Mouse (Mus musculus): ENCODE measurements around the gene Chil1.

The Chil1 gene

DNA sequence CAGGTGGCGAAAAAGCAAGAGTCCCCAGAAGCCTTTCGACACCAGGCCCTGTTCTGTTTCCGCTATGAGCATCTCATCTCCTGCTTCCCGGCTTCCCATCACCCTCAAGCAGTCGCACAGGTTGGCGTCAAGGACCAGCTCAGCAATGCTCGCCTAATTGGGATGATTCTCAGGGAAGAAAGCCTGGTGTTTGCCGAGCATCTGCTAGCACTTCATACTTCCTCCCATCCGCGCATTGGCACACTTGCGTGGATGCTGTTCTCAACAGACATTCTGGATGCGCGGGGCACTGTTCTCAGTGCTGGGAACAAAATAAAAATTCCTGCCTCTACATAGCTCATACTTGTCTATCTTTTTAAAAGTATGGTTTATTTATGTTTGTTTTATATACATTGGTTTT is 22.3 kb downstream of the Chil1 start:
- no peak for DNase-seq (ENCODE audit: low read depth, low spot score)

DNA sequence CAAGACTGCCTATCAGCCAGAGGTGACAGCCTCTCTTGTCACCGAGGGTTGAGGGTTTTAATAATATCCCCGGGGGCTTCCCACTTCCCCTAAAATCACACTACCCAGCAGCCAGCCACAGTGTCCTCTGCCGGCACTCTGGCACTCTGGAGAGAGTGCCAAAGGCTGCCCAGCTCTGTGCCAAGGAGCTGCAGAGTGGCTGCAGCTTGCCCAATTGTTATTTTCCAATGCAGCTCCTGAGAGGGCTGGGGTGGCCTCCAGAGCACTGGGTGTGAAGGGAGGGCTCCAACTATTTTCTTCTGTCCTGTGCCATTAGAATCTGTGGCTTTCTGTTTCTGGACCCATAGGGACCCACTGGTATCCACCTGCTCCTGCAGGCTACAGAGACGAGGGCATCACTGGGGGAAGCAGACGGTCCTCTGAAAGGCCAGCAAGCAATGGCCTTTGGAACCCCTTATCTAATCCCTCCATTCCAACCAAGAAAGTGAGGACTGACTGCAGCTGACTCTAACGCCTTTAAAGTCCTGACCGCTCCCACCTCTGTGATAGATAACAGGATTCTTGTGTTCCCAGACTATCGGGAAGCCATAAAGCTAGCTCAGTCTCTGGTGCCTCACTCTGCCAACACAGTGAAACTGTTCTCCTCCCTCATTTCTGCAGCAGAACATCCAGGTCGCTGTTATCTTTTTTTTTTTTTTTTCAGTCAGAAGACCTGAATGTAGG is 23.5 kb downstream of the Chil1 start:
- DNase-seq (ENCODE audit: low read depth, low spot score) = no peak

DNA sequence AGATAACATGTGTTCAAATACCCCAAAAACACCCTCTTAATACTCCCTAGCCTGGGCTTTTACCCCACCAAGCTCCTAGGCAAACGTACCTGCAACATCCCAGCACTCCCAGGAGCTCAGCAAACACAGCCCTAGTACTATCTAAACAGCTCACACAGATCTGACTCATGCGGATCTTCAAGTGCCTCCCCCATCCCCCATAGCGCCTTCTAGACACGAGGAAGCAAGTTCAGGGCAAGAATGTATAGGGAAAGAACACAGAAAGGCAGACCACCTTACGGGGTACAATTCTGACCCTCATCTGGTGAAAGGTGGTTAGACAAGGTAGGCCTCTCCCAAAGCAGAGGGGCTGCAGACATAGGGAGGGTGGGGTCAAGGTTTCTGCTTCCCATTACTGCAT is 24.1 kb downstream of the Chil1 start:
- no peak for DNase-seq (ENCODE audit: low read depth, low spot score)

DNA sequence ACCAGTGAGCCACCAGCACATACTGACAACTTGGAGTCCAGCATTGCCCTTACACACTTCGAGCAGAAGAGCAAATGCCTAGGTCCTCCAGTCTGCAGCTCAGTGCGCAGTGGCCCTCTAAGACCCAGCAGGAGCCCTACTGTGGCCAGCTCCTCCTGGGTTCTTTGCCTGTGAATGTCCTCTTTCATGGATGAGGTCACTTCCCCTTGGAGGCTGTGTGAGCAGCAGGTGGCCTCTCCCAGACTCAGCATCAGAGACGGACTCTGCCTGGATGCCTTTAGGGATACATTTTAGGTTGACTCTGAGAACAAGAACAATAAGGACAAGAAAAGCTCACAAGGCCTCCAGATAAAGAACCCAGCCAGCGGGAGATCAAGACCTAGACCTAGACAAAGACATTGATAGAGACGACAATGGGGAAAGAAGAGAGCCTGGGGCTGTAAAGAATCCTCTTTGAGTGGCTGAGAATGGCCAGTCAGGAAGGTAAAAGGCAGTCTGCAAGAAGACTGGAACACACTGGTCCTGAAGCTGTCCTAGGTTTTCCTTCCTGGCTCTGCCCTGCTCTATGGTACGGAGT is 28.3 kb downstream of the Chil1 start:
- no peak for DNase-seq (ENCODE audit: low read depth, low spot score)

DNA sequence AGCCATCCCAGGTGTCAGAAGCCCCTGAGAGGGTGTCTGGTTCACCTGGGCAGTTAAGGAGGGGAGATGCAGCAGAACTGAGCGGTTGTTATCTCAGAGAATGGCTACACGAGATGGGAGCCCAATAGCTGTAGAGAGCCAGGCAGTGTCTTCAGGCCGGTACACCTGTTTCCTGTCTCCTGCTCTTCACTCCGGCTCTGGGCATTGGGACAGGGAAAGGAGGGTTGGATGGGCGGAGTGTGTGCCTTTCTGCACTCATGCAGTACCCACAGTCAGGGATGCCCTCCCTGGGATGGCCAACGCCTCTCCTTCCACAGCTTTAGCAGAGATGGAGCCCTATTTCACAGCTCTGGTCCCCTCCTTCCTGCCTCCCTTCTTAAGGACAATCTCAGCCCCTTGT is 29.1 kb downstream of the Chil1 start:
- no peak for DNase-seq (ENCODE audit: low read depth, low spot score)

DNA sequence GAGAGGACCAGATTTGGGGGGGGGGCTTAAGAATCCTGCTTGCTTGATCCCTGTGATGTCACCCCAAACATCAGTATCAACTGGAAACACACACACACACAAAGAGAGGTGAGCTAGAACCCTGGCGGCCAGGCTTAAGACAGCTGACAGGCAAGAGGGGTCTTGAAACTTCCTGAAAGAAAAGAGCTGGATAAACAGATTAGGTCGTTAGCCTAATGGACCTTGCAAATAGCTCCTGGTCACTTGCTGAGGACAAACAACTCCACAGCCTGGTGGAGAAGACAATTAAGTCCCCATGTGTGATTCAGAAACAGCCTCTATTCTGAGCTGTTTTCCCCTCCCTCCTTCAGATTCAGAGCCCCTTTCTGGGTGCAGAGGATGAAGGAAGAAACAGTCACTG is 29.7 kb downstream of the Chil1 start:
- DNase-seq (ENCODE audit: low read depth, low spot score) = no peak

DNA sequence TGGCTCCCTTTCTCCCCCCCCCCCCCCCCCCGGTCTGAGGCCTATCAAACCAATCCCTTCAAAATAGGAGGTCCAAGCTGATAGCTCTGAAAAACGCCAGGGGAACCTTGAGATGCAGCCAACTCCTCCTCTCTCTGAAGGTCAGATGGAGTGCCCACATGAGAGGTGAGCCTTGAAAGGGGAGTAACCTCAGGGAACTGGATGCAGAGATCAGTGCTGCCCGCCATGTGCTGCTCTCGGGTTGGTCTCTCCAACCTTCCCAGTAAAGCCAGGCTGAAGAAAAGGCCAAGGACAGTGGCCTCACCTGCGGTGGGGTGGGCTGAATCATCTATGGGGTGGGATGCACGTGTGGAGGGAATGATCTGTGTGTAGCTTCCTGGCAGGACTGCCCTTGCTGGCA is 30.4 kb downstream of the Chil1 start:
- no peak for DNase-seq (ENCODE audit: low read depth, low spot score)

DNA sequence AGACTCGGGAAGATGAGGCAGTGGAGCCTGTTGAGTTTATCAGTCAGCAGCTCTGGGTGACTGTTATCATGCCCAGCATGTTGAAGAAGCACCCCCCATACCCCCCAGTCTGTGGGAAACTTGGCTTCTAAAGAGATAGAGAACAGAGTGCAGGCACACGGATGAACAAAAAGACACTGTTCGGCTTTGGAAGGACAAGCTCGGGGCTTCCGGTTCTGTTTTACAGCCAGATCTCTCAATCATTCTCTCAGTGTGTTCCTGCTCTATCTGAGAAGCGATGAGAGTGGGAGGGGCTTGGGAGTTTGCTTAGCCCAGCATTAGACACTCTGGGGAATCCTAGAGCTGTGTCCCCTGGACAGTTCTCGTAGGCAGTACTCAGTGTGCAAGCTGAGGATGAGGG is 31.4 kb downstream of the Chil1 start:
- no peak for DNase-seq (ENCODE audit: low read depth, low spot score)

DNA sequence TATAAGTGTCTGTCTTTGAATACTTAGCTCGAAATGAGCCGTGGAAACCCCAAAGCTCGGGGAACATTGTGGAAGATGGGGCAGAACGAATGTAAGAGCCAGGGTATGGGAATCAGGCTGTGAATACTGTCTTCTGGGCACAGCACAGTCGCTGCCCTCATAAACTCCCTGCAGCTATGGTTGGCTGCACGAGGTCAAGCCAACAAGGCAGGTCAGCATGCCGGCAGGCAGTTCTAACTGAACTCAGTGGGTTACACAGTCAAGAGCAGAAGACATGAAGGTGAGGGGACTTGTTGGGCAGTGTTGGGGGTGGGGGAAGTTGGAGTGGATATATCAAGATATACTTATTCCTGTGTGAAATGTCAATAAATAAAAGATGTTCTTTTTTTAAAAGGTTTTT is 33.1 kb downstream of the Chil1 start:
- no peak for DNase-seq (ENCODE audit: low read depth, low spot score)

DNA sequence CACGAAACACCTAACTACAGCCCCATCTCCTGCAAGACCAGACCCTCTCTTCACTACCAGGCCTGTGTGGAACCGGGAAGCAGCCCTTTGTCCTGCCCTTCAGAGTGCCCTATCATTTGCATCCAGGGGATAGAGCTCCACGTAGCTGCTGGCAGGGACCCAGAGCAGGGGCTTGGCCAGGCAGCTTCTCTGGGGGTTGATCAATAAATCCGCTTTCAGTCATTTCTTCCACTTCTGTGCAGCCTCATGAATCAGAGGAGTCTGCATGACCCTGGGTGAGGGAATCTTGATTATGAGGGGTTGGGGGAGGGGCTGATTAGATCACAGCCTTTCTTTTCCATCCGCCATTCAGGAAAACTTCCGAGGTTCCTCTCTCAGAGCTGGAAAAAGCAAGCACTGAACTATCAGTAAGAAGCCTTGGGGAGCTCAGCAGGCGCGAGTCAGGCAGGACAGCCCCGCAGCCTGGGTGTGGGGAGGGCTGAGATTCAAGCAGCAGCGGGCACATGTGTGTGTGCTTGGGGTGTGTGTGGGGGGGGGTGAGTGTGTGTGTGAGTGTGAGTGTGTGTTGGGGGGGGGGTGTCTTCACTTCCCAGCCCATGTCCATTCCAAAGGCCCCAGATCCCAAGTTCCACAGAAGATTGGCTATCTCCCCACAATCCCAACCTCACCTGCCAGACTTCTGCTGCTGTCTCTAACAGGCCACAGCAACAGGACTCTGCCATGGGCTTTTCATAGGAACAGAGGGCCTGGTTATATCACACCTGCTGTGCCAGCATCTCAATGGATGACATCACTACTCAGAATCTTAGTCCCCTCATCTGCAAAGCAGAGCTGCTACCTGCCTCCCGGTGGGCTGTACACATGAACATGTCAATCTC is 34.0 kb downstream of the Chil1 start:
- DNase-seq (ENCODE audit: low read depth, low spot score) = no peak

DNA sequence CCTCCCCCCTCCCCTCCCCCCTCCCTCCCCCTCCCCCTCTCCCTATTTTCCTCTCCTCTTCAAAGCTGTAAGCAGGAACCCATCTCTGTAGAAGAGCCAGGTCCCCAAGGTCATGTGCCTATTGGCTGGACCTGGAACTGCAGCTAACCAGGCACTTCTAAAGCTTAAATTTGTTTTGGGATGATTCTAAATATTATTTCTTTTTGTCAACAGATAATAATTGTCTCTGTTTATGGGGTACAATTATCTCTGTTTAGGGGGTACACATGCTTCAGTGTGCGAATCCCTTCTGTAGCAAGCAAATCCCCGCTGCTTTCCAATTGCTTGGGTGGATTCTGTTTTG is 34.6 kb downstream of the Chil1 start:
- DNase-seq (ENCODE audit: low read depth, low spot score) = no peak

DNA sequence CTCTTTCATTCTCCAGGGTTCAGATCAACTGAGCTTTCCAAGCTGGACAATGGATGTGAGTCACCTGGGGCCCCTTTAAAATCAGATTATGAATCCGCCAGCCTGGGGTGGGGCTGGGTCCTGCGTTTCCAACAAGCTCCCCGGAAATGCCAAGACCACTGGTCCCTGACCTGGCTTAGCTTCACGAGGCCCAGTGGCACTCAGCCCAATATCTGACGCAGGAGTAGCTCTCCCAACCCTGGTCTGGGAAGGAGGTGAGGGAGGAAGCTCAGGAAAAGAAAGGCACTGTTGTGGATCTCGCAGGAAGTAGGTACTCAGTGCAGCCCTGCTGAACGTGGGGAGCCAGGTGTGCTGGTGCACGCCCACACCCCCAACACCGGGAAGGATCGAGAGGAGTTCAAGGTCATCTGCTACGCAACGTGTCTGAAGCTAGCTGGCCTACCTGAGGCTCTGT is 35.1 kb downstream of the Chil1 start:
- no peak for DNase-seq (ENCODE audit: low read depth, low spot score)

DNA sequence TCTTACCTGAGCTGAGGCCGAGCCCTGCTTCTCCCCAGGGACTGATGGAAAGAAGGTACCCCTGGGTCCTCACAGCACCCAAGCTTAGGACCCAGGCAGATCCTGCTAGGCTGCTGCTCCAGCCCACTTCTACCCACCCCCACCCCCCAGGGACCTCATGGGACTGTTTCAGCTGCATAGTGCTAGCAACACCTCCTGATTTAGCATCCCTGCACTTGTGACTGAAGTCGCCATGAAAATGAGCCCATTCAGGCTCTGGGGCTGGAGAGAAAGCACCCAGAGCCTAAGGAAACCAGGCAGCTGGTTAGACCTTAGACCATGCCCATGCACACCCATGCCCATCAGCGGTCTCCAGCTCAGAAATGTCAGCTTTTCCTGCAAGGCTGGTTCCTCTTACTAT is 36.0 kb downstream of the Chil1 start:
- DNase-seq (ENCODE audit: low read depth, low spot score) = no peak

DNA sequence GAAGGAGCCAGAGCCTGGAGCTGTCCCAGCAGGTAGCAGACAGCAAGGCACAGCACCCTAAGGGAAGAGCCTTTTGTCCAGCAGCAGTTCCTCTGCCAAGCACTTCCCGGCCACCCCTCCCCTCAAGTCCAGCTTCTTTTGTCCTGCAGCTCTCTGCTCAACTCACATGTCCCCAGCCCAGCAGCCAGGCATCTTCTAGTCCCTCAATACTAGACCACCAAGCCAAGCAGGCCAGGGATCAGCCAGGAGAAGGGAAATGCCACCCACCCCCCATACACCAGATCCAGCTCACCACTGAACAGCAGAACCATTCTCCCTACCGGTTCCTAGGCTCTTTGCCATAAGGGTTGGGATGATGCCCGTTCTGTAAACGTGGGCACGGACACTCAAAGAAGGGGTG is 37.6 kb downstream of the Chil1 start:
- DNase-seq (ENCODE audit: low read depth, low spot score) = no peak

DNA sequence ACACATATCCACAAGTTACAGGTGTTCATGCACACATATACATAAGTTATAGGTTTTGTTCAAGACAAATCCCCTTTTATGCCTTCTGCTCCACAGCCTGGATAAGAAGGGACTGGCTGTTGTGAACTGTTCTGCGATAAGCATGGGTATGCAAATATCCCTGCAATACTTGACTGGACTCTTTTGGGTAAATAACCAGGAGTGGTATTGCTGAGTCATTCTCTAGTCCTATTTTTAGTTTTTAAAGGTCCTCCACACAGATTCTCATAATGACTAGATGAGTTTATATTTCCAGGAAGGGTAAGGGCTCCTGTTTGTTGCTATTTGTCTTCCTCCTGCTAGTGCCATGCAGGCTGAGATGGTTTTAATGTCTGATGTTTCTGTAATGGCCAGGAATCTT is 39.2 kb downstream of the Chil1 start:
- no peak for DNase-seq (ENCODE audit: low read depth, low spot score)

DNA sequence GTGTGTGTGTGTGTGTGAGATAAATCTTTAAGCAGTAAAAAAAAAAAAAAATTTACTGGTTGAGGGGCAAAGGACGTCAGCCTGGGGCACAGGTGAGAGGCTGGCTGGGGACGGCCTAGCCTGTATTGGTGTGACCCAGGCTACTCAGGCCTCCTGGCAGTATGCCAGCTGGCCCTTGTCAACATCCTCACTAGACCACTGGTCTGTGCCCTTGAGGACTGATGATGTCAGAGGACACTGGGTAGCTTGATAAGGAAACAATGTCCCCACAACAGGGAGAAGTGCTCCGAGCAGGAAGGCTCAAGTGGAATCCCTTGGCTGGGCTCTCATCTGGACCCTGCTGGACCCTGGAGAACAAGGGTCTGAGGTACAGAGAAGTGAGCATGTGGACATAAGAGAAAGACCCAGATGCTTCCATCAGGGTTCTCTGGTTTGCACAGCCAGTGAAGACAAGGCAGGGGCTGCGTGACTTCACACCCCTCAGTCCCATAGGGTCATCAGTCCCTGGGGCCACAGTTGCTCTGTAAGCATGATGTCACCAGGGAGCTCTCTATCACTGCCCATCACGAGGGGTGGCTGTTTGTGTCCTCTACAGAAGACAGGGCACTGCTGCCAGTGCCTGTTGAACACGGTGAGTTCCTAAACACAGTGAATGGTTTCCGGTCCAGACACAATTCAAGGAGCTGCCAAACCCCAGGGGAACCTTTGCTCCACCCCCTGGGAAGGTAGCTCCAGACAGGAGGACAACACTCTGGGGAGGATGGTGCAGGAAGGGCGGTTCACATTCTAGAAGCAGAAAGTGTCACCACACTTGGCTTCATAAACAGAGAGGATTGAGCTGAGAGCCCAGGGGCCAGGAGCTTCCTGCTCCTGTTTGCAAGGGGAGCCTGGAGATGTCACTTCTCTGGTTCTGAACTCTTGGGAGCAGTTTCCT is 40.4 kb downstream of the Chil1 start:
- no peak for DNase-seq (ENCODE audit: low read depth, low spot score)

DNA sequence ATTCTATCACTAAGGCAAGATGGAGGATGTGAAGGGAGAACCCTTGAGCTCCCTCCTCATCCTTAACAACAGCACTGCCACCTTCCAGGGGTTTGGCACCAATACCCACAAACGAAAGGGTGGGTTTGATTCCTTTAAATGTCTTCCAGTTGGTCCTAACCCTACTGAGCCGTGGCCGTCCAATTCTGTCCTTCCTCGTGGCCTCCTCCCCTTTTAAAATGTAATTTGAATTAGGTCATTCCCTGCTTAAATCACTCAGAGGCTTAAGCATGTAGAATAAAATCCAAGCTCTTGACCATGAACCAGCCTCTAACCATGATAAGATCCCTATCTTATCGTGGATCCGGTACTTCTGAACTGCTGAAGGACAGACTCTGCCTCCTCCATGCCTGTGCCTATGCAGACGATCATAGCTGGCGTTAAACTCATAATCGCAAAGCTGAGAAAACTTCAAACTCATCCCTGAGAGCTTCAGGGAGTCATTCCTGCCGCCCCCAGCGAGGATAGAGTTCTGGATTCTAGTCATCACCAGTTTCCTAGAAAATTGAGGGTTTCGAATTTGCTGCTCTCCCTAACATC is 42.8 kb downstream of the Chil1 start:
- DNase-seq (ENCODE audit: low read depth, low spot score) = no peak

DNA sequence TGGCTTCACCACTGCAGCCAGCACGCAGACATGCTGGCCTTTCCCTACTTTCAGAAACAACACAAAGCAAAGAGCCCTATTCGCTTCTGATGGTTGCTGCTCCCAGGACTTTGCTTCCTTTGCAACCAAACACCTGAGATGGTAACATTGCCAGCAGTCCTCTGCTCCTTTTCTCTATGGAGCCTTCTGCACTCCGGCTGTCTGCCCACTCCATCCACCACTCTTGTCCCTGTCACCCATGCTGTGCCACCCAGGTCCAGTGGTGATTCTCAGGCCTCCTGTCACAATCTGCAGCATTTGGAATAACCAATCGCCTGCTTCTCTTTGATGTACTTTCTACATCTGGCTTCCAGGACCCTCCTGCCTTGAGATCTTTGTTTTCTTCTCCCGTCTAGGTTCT is 43.4 kb downstream of the Chil1 start:
- DNase-seq (ENCODE audit: low read depth, low spot score) = no peak

DNA sequence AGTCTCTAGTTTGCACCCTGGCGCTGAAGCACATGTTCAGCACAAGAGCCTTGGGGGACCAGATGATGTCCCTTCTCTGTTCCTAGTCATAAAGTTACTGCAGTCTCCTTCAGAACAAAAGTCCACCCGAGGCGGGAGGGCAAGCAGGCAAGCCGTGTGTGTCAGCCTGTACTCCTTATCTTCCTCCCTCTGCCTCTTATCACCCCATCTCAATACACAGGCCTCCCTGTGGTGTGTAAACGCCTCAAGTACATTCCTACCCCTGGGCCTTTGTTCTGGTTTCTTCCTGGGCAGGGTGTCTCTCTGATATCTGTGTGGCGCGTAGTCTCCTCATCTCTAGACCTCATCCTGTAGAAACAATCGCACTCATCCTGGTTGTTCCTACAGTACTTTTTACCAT is 44.8 kb downstream of the Chil1 start:
- no peak for DNase-seq (ENCODE audit: low read depth, low spot score)

DNA sequence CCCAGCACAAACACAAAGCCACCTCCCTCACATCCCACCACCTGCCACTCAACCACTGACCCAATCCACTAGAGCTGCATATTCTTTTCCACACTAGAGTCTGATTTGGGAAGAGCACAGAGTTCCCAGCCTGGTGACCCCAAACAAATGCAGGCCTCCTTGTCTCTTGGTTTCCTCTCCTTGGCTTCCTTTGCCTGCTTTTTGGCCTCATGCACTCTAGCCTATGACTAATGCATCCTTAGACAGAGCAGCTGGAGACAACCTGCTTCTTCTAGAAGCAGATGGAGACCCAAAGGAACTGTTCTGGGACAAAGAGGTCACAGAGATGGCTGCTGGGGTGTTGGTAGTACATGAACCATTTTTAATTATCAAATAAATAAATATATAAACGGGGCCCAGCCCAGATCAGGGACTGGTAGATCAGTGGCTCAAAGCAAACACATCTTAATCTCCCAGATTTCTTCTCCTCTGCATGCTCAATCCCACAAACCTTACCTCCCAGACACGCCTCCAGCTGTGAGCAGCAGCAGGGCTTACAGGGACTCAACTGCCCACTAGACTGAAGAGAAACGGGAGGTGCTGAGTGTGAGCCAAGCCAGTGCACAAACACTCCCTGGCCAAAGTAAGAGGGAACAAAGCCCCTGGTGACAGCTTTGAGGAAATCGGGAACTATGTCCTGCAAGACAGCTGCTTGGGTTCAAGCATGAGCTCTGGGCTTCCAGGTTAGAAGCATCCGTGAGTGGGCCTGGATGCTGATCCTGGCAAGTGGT is 48.0 kb downstream of the Chil1 start:
- no peak for DNase-seq (ENCODE audit: low read depth, low spot score)

Measured in CD4-positive helper T cell, adult 2 months (primary cell).